Mouse (Mus musculus): ENCODE measurements around the gene Dnah7a.

DNA sequence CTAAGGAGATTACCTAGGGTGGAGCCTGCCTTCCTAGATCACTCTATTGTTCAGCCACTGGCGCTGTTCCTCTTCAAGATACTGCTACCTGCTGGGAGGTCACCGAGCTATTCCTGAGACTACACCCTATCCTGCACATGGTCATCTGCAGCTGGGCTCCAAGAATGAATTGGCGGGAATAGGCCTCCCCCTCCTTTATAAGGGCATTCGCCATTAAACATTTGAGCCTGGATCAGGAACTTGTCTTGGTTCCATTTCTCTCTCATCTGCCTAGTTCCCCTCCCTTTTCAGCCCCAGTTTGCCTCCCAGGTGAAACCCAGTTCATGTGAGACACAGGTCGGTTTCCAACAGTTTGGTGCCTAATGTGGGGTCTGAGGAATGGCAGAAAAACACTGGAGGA lies 39.4 kb upstream of the Dnah7a start:
- no peak for TF ChIP-seq CTCF (IDR thresholded peaks at IDR 0.05)
- TF ChIP-seq POLR2A (IDR thresholded peaks at IDR 0.05; ENCODE audit: insufficient read depth, low read depth, low read length): no peak
- no peak for TF ChIP-seq EP300 (IDR thresholded peaks at IDR 0.05; ENCODE audit: insufficient read depth, low read depth, low read length)

Data from heart, adult 2 months (tissue).